Mouse (Mus musculus) MEL (cell line): ENCODE measurements around the gene Stap2. TPM values are rescaled to one million over a fixed set of nuclear protein-coding genes. Genes with fewer than 3 reads are reported as not detected.

Experiments
- DNase-seq: peaks from one replicate; pipeline ENCODE4 v3.0.0; 2011; ENCODE audit warnings: low read depth, low spot score
- H3K27ac ChIP-seq: 2 replicates; pipeline ENCODE4 v1.5.1; 2012; ENCODE audit warnings: low read depth, mild to moderate bottlenecking, control low read depth, low read length, moderate library complexity; ENCODE audit not compliant: control insufficient read depth
- H3K27me3 ChIP-seq, 2 experiments: fragments of 150-350 bp in 1 of 2; sonication (generic) in 1 of 2; 2 replicates each; pipeline ENCODE4 v1.6.1; 2012; ENCODE audit warnings: low read length in 2 of 2, mild to moderate bottlenecking in 2 of 2, improper control_type of control experiment in 1 of 2, moderate library complexity in 1 of 2; ENCODE audit not compliant: insufficient read depth in 2 of 2, control insufficient read depth in 1 of 2
- H3K36me3 ChIP-seq, 2 experiments: 2 replicates each; pipeline ENCODE4 v1.6.1; 2012 to 2014; ENCODE audit warnings: low read length in 2 of 2, improper control_type of control experiment in 1 of 2, inconsistent platforms in 1 of 2, mild to moderate bottlenecking in 1 of 2; ENCODE audit not compliant: insufficient read depth in 2 of 2, control insufficient read depth in 1 of 2
- H3K4me1 ChIP-seq, 2 experiments: fragments of 150-350 bp in 1 of 2; sonication (generic) in 1 of 2; 2 replicates each; pipeline ENCODE4 v1.6.1; 2012; ENCODE audit warnings: low read length in 2 of 2, improper control_type of control experiment in 1 of 2, mild to moderate bottlenecking in 1 of 2; ENCODE audit not compliant: insufficient read depth in 2 of 2, control insufficient read depth in 1 of 2
- H3K4me3 ChIP-seq, 2 experiments: fragments of 150-350 bp in 1 of 2; sonication (generic) in 1 of 2; 2 replicates each; pipeline ENCODE4 v1.5.1; 2012; ENCODE audit warnings: low read depth in 2 of 2, low read length in 2 of 2, mild to moderate bottlenecking in 2 of 2, moderate library complexity in 2 of 2, control low read depth in 1 of 2, improper control_type of control experiment in 1 of 2; ENCODE audit not compliant: control insufficient read depth in 1 of 2, insufficient read depth in 1 of 2
- H3K79me2 ChIP-seq: 2 replicates; pipeline ENCODE4 v1.6.1; 2012; ENCODE audit warnings: mild to moderate bottlenecking, low read length, moderate library complexity; ENCODE audit not compliant: control insufficient read depth, poor library complexity, insufficient read depth
- H3K9ac ChIP-seq: 2 replicates; pipeline ENCODE4 v1.6.1; 2012; ENCODE audit warnings: low read depth, mild to moderate bottlenecking, control low read depth, low read length, moderate library complexity; ENCODE audit not compliant: control insufficient read depth, poor library complexity, severe bottlenecking
- H3K9me3 ChIP-seq: fragments of 150-350 bp; sonication (generic); replicated peaks from 2 replicates; pipeline ENCODE4 v1.6.1; 2012; ENCODE audit warnings: mild to moderate bottlenecking, low read length, improper control_type of control experiment, moderate library complexity; ENCODE audit not compliant: insufficient read depth
- BHLHE40 ChIP-seq: IDR thresholded peaks from 2 replicates; pipeline ENCODE4 v1.6.1; 2012; ENCODE audit warnings: low read depth, mild to moderate bottlenecking, inconsistent platforms, low read length, improper control_type of control experiment, borderline replicate concordance
- CTCF ChIP-seq, 3 experiments: IDR thresholded peaks in 2 of 3; conservative IDR thresholded peaks in 1 of 3; 2 replicates each; pipeline ENCODE4 v1.5.1; 2011 to 2012; ENCODE audit warnings: low read length in 3 of 3, low read depth in 2 of 3, mild to moderate bottlenecking in 2 of 3, improper control_type of control experiment in 1 of 3, inconsistent platforms in 1 of 3, mixed read lengths in 1 of 3, moderate library complexity in 1 of 3; ENCODE audit not compliant: control insufficient read depth in 1 of 3, insufficient read depth in 1 of 3, poor library complexity in 1 of 3, severe bottlenecking in 1 of 3
- ELF1 ChIP-seq: IDR thresholded peaks from 2 replicates; pipeline ENCODE4 v1.6.1; 2014; ENCODE audit warnings: low read depth, mild to moderate bottlenecking, inconsistent platforms, low read length, improper control_type of control experiment, moderate library complexity
- GABPA ChIP-seq: IDR thresholded peaks from 2 replicates; pipeline ENCODE4 v1.6.1; 2012; ENCODE audit warnings: low read depth, mild to moderate bottlenecking, inconsistent platforms, low read length, improper control_type of control experiment, moderate library complexity
- GATA1 ChIP-seq: IDR thresholded peaks from 2 replicates; pipeline ENCODE4 v1.6.1; 2011; ENCODE audit warnings: low read depth, low read length, improper control_type of control experiment
- JUND ChIP-seq: IDR thresholded peaks from 2 replicates; pipeline ENCODE4 v1.6.1; 2011; ENCODE audit warnings: low read depth, mild to moderate bottlenecking, improper control_type of control experiment, low read length
- KAT2A ChIP-seq: conservative IDR thresholded peaks from 2 replicates; pipeline ENCODE4 v1.6.1; 2012; ENCODE audit warnings: low read depth, low read length, improper control_type of control experiment, inconsistent platforms
- MAX ChIP-seq: IDR thresholded peaks from 2 replicates; pipeline ENCODE4 v1.6.1; 2011; ENCODE audit warnings: low read length, improper control_type of control experiment
- MEF2A ChIP-seq: IDR thresholded peaks from 2 replicates; pipeline ENCODE4 v1.6.1; 2014; ENCODE audit warnings: low read depth, mild to moderate bottlenecking, inconsistent platforms, low read length, improper control_type of control experiment; ENCODE audit not compliant: poor library complexity, insufficient replicate concordance, severe bottlenecking; ENCODE audit errors: extremely low read depth
- POLR2A ChIP-seq, 2 experiments: IDR thresholded peaks; 2 replicates each; pipeline ENCODE4 v1.6.1; 2011 to 2012; ENCODE audit warnings: low read length in 2 of 2, mild to moderate bottlenecking in 2 of 2, control low read depth in 1 of 2, improper control_type of control experiment in 1 of 2, low read depth in 1 of 2, moderate library complexity in 1 of 2; ENCODE audit not compliant: control insufficient read depth in 1 of 2, insufficient read depth in 1 of 2, poor library complexity in 1 of 2
- POLR2AphosphoS2 ChIP-seq: IDR thresholded peaks from 2 replicates; pipeline ENCODE4 v1.6.1; 2011; ENCODE audit warnings: low read length, improper control_type of control experiment
- RCOR1 ChIP-seq: IDR thresholded peaks from 2 replicates; pipeline ENCODE4 v1.6.1; 2012; ENCODE audit warnings: low read depth, mild to moderate bottlenecking, inconsistent platforms, low read length, improper control_type of control experiment
- SMC3 ChIP-seq: IDR thresholded peaks from 2 replicates; pipeline ENCODE4 v1.6.1; 2011; ENCODE audit warnings: low read depth, low read length, improper control_type of control experiment
- TBP ChIP-seq: IDR thresholded peaks from 2 replicates; pipeline ENCODE4 v1.8.0; 2011; ENCODE audit warnings: low read depth, low read length, improper control_type of control experiment
- ZC3H11A ChIP-seq: IDR thresholded peaks from 2 replicates; pipeline ENCODE4 v1.6.1; 2012; ENCODE audit warnings: low read depth, mild to moderate bottlenecking, inconsistent platforms, low read length, improper control_type of control experiment
- ZKSCAN1 ChIP-seq: IDR thresholded peaks from 2 replicates; pipeline ENCODE4 v1.6.1; 2012; ENCODE audit warnings: low read depth, mild to moderate bottlenecking, inconsistent platforms, low read length, improper control_type of control experiment, moderate library complexity
- ZNF384 ChIP-seq: IDR thresholded peaks from 2 replicates; pipeline ENCODE4 v1.6.1; 2012; ENCODE audit warnings: low read depth, mild to moderate bottlenecking, inconsistent platforms, low read length, improper control_type of control experiment
- polyA plus RNA-seq, 2 experiments: library from polyadenylated mRNA; stranded (reverse) in 1 of 2; unstranded in 1 of 2; fragments of >175 nt in 1 of 2; fragments of >200 nt in 1 of 2; gene quantifications; 2 replicates each; pipeline versions ENCODE4 v1.2.1 to v1.2.4; 2012; ENCODE audit warnings: low replicate concordance in 2 of 2, low read depth in 1 of 2; ENCODE audit not compliant: insufficient read length in 2 of 2, insufficient read depth in 1 of 2, missing spikeins in 1 of 2
- total RNA-seq: library from RNA; depleted of rRNA; stranded (reverse); fragments of 300-350 nt; gene quantifications from 2 replicates; pipeline ENCODE4 v1.2.3, GENCODE M21; 2012

Gene Stap2
- total and polyA plus RNA-seq, 3 experiments: 0.08 TPM; not detected in 1

DNA sequence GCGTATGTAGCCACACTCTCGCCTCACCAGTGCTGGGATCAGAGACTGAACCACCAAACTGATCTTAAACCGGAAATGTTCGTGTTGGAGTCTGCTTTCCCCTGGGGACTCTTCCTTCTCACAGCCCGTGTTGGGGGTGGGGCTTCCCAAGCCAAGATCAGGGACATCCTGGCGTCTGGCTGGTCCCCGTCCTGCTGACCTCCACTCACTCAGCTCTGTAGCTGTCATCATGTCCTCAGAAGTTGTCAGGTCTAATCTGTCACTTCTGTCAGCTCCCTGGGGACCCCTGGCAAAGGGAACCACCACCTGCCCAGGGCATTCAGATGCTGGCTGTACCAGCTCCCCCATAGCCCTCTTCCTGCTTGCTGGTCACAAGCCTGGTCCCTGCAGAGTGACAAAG lies 37.2 kb downstream of the Stap2 start:
- Histone ChIP-seq H3K9me3 (no peaks in the 10 kb centered on the region), H3K36me3 (no peaks in the 10 kb centered on the region; a peak in 1 of 4 replicates), H3K27ac (no peak overlapping the region), H3K9ac (no peak overlapping the region), H3K4me1 (no peaks in the 10 kb centered on the region)
- DNase-seq: no peak
- TF ChIP-seq RCOR1 (no peak), ZKSCAN1 (no peak), BHLHE40 (no peak), ELF1 (no peak), POLR2A (IDR thresholded peaks at IDR 0.05; ENCODE audit: control insufficient read depth in 1 of 2, insufficient read depth in 1 of 2, low read depth in 1 of 2, low read length in 2 of 2, poor library complexity in 1 of 2) (no peak), GABPA (no peak), ZNF384 (no peak), SMC3 (no peak), ZC3H11A (no peak), KAT2A (no peak), CTCF (IDR thresholded peaks at IDR 0.05 in 2 of 3, conservative IDR thresholded peaks at IDR 0.05 in 1 of 3; ENCODE audit: control insufficient read depth in 1 of 3, insufficient read depth in 1 of 3, low read depth in 2 of 3, low read length in 3 of 3, poor library complexity in 1 of 3, severe bottlenecking in 1 of 3) (no peak), TBP (no peak), MAX (no peak)
- TF ChIP-seq, all 39 proteins: peak for 0
- Histone ChIP-seq H3K4me3 (no peak overlapping the region), H3K27me3 (no peaks in the 10 kb centered on the region), H3K79me2 (no peaks in the 10 kb centered on the region)

DNA sequence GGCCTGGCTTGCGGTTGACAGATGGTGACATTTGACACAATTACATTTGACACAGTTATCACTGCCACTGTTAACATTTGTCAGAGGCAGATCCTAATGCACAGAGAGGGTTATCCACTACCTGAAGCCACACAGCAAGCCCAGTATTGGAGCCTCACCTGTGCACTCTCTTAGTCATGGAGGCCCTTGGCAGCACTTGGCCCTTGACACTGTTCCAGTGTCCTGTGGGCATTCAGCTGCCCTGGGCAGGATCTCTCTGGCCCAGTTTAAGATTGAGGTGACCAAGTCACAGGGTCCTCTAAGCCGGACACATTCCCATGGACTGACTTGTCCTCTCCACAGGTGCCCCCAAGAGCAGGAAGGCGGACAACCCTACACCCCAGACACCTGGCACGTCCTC lies 38.2 kb downstream of the Stap2 start:
- no peak overlapping the region for H3K4me3 ChIP-seq
- H3K4me1 ChIP-seq: no peaks in the 10 kb centered on the region
- H3K27ac ChIP-seq: no peak overlapping the region
- DNase-seq: no peak
- TF ChIP-seq ZNF384: no peak
- no peak for TF ChIP-seq MEF2A
- TF ChIP-seq BHLHE40: no peak
- no peak for TF ChIP-seq POLR2A (IDR thresholded peaks at IDR 0.05; ENCODE audit: control insufficient read depth in 1 of 2, insufficient read depth in 1 of 2, low read depth in 1 of 2, low read length in 2 of 2, poor library complexity in 1 of 2)
- TF ChIP-seq GATA1: no peak
- no peak for TF ChIP-seq JUND
- TF ChIP-seq POLR2AphosphoS2: no peak
- no peaks in the 10 kb centered on the region; a peak in 1 of 4 replicates for H3K36me3 ChIP-seq
- H3K79me2 ChIP-seq: no peaks in the 10 kb centered on the region
- H3K9ac ChIP-seq: no peak overlapping the region
- no peaks in the 10 kb centered on the region for H3K27me3 ChIP-seq
- H3K9me3 ChIP-seq: no peaks in the 10 kb centered on the region
